Mouse (Mus musculus): ENCODE data around the gene Myo10. TPM values are rescaled to one million over a fixed set of nuclear protein-coding genes. Genes with fewer than 3 reads are reported as not detected.
A peak's percentile ranks its signal among the peaks of the same experiment; 100 is the strongest.
"Not testable (repeated sequence)": the region's sequence is repeated elsewhere in the genome, so short reads cannot be mapped to it uniquely, and the experiment has no call there.

The Myo10 gene
- total RNA-seq, 2 experiments from 2014 or later = 79.9 to 80.3 TPM

DNA sequence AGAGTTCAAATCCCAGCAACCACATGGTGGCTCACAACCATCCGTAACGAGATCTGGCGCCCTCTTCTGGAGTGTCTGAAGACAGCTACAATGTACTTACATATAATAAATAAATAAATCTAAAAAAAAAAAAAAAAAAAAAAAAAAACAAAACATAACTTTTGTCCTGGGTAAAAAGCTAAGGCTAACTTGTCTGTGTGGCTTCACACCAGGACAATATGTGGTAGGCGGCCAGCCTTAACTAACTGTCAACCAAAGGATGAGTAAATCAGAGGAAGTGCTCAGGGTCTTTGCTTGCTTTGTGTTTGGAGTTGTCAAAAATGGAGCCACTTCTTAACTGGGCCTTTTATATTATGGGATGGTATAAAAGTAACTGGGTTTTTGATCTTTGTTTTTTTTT lies 95.8 kb downstream of the Myo10 start:
- not testable (repeated sequence) for DNase-seq (ENCODE audit: low spot score in 2 of 2)

DNA sequence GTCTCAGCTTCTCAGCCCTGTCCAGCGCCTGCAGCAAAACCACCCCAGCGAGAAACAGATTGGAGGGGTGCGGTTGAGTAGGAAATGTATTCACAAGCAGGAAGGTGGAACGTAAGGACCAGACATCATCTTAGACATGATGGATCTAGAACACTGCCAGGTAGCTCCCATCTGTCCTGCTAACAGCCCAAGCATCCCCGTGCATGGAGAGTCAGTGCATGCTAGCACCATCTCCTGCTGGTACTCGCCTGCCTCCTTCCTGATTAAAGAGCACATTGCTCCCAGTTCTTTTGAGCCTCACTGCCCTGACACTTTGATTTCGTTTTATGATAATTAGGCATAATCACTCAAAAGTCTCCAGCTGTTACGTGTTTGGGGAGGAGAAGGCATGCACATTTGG lies 96.9 kb downstream of the Myo10 start:
- DNase-seq (ENCODE audit: low spot score in 2 of 2) = no peak

DNA sequence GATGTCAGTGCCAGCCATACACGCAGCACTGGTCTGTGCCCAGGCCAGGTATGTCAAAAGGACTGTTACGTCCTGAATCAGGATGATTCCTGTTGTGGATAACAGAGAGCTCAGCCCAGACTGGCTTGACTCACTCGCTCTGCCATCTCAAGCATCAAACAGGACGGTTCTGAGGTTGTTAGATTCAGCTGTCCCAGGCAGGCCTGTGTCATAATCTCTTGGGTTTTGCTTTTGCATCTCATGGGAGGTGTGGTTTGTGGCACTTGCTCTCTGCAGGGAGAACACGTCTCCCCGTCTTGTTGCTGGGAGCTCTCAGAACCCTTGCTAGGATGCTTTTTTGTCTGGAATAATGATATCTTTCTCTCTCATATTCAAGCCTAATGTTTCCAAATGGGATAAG lies 97.9 kb downstream of the Myo10 start:
- no peak for DNase-seq (ENCODE audit: low spot score in 2 of 2)

DNA sequence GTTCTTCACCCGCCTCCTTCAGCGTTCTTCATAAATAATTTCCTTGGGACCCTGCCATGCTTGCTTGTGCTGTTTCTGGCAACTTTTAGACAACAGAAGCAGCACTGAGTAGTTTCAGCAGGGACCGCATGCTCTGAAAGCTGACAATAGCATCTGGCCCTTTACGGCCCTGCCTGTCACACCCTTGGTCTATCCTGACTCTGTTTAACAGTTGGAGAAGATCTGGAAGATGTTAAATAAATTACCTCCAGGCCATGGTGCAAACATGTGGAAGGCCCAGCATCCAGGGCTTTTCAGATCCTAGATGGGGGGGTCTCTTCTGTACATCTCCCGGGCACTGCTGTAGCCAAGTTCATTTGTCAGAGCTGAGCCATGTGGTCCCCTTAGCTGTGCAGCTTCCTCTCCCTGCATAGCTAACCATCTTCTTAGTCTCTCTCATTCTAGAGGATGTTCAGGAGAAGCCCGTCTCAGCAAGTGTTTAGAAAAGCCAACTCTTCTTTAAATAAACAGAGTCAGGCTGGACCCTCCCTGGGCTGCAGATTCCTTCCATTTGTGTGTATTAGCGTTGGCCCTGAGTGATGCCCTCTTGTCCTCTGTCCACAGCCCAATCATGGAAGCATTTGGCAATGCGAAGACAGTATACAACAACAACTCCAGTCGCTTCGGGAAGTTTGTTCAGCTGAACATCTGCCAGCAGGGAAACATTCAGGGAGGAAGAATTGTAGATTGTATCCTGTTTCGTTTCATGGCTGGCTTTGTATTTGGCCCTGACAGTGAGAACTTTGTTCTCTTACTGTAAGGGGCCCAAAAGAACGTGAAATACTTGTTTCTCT lies 101.2 kb downstream of the Myo10 start:
- DNase-seq (ENCODE audit: low spot score in 2 of 2) = no peak

DNA sequence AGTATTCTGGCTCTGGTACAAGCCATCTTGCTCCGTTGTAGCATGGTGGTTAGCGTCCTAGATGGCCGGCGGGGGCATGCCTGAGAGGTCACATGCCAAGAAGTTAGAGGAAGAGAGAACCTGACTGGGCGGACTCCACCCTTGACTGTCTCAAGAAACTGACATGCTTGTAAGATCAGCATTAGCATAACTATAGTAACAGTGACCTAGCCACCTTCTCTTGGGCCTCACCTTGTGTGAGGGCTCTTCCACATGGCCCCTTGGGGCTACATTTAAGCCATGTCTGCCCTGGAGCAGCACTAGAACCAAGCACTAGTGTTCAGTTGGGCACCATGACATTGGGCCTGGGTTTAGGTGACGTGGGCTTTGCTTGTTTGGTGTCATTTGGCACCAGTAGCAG lies 102.2 kb downstream of the Myo10 start:
- DNase-seq (ENCODE audit: low spot score in 2 of 2) = no peak

DNA sequence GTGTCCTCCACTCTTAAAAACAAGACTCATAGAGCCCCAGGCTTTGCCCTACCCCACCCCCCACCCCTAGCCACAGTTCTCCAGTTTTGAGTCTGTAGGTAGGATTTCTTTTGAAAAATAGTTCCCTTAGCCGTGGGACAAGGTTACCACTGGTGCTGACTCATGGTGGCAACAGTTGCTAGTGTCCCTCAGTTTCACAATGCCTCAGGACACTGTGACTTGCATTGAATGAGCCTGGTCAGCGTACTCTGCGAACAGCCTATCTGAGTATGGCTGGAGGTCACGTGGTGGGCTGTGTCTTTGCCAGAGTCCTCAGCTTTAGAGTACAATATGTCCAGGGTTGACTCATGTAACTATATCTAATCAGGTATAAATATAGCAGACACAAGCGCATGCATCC lies 104.5 kb downstream of the Myo10 start:
- peak in 1 of 2 experiments; percentile 34 for DNase-seq (ENCODE audit: low spot score in 2 of 2)

DNA sequence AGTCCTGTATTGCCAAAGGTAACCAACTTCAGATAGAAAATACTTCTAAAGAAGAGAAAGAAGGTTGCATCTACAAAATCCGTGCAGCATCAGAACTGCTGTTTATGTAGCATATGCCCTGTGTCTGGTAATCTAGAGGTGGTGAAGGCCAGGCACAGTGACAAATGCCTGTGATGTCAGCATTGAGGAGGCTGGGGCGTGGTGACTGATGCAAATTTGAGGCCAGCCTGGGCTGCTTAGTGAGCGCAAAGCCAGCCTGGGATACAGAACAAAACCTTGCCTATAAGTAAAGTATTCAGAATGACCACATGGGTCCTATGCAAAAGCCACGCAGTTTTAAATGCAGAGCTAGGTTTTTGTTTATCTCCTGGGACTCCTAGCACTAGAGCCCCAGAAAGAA lies 106.2 kb downstream of the Myo10 start:
- DNase-seq (ENCODE audit: low spot score in 2 of 2) = peak in 1 of 2 experiments; percentile 22

DNA sequence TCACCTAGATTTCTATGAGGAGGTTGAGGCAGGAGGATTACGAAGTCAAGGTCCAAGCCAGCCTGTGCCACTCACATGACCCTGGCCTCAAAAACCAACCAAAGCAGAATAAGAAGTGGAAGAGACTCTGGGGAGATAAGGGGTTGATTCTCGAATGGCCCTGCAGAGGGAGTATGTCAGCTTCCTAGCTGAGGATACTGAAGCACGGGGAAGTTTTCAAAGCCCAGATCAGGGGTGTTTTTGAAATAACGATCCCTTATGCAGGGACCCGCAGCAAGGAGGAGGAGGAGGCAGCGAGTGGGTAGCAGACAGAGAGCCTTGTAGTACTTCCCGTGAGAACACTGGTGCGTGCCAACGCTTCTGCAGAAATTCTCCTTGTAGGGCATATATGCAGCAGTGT lies 108.7 kb downstream of the Myo10 start:
- DNase-seq (ENCODE audit: low spot score in 2 of 2) = no peak

DNA sequence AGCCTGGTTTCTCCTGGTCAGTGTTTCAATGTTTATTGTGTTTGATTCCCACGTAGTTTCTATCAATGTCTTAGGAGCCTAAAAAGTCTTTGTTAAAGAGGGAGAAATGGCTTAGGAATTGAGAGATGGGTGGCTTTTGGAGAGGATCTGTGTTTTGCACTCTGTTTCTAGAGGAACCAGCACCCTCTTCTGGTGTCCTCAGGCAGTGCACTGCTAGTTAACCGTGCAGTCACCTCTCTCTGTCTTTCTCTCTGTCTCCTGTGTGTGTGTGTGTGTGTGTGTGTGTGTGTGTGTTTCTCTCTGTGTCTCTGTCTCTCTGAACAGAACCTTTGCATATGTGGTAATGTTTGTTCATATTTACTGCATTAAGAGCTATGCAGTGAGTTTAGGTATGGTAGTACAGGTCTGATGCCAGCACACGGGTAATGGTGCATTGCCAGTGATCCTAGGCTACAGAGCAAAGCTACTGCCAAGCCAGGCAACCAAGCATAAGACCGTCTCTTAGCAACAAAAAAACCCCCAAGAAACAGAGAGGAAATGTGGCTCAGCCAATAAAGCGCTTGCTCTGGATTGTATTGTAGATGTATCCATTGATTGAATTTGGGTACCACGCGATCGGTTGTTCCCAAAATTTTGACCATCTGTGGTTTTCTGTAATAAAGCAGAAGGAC lies 110.6 kb downstream of the Myo10 start:
- DNase-seq (ENCODE audit: low spot score in 2 of 2) = no peak

DNA sequence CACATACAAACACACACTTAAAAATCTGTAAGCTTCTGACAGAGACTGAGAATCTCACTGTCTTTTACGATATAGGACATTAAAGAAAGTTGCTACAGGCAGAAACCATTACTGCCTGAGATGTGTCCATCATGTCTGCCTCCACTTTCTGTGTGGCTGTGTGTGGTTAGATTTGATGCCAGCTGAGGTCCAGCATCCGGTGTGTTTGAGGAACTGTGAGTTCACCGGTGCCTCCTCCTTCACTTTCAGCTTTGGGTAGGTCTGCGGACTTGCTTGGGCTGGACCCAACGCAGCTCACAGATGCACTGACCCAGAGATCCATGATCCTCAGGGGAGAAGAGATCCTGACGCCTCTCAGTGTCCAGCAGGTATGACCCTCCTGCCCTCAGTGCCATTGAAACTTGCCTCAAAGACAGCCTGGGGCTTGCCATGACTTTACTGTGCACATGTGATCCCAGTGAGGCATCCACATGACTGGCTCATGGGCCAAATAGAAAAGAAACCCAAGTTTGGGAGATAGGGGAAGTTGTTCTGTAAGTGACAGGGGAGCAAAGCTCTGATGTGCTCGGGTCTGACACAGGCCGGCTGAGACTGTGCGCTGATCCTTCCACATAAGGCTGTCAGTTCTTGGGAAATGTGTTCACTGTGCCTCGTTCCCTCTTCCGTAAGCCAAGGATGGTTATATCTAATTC lies 111.6 kb downstream of the Myo10 start:
- no peak for DNase-seq (ENCODE audit: low spot score in 2 of 2)

DNA sequence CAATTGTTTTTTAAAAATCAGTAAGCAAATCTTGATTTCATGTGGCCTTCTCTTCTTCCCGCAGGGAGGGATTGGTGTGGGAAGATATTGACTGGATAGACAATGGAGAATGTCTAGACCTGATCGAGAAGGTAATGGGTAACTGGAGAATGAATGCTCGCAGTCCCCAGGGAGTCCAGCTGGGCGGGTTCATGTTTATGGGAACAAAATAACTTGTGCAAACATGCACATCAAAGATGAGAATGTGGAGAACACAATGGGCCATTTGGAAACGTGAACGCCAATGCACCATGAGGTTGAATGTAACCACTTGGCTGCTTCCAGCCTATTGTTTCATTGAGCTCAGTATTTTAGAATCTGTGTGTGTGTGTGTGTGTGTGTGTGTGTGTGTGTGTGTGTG lies 114.2 kb downstream of the Myo10 start:
- DNase-seq (ENCODE audit: low spot score in 2 of 2) = no peak

DNA sequence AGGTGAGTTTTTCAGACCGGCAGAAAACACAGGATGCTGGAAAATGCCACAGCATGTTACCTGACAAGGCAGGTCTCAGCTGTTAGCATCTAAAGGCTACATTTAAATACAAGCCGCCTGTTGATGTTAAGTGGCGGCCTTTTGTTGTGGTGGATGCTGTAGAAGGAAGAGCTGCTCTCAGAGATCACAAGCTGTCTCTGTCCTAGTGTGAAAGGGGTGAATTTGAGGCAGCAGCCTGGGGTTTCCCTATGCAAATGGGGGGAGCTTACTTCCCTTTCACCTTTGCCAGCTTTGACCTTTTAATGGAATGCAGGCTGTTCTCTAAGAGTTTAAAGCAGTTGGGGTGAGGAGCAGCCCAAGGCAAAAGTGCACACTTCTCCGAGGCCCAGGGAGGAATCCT lies 117.9 kb downstream of the Myo10 start:
- no peak for DNase-seq (ENCODE audit: low spot score in 2 of 2)

DNA sequence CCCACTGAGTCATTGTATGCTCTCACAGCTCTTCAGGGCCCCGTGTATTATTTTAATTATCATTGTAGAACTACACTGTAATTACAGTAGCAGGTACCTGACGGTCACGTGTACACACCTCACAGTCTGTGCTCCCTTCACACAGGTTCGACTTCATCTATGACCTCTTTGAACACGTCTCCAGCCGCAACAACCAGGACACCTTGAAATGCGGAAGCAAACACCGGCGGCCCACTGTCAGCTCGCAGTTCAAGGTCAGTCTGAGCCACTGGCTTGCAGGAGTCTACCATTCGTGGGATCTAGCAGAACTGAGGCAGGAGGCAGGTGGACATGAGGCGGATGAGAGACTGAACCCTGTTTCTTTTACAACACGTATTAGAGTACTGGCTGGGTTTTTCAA lies 119.9 kb downstream of the Myo10 start:
- DNase-seq (ENCODE audit: low spot score in 2 of 2) = no peak

DNA sequence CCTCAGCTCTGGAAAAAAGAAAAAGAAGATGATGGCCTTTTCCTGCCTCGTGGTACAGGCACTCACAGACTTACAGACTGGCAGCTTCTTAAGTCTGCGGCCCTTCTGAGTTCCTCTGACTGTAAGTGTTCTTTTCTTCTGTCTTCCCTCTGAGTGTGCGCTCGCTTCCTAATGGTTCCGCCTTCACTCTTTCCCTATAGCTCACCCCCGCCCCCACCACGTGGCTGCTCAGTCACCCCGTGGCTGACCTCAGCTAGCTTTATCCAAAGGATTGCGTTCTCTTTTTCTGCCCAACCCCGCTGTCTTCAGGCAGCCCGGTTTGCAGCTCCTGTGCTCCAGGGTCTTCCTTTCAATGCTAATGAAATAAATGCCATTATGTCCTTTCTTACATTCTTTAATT lies 129.2 kb downstream of the Myo10 start:
- no peak for DNase-seq (ENCODE audit: low spot score in 2 of 2)

DNA sequence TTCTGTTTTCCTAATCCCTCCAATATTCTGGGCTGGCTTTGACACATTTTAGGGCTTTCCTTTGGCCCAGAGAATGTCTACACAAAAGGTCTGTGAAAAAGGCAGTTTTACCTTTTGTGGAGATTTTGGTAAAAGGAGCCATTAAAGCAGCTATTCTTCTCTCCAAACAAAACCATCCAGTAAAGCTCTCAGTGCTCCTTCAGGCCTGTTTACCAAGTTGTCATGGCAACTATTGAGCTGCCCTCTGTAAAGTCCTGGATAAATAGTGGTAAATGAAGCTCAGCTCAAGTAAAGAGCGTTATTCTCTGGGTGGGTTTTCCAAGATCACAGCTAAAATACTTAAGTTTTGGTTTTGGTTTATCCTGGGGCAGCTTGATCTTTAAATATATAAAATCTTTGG lies 130.3 kb downstream of the Myo10 start:
- DNase-seq (ENCODE audit: low spot score in 2 of 2) = no peak

DNA sequence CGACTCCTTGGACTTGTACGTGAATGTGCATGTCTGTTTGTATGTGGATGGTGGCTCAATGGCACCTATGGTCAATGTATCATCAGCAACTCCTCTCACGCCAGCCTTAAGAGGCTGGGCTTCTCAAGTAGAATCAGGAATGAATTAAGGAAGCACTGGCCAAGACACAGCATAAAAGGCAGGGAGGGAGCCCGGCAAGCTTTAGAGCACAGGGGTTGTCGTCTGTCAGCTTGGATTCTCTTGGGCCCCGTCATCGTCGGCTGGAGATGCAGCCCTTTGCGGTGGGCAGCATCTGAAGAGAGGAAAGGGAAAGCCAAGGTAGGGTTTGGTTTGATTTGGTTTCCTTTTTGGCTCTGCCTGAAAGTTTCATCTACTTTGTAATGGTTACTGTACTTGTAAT lies 130.7 kb downstream of the Myo10 start:
- no peak for DNase-seq (ENCODE audit: low spot score in 2 of 2)

DNA sequence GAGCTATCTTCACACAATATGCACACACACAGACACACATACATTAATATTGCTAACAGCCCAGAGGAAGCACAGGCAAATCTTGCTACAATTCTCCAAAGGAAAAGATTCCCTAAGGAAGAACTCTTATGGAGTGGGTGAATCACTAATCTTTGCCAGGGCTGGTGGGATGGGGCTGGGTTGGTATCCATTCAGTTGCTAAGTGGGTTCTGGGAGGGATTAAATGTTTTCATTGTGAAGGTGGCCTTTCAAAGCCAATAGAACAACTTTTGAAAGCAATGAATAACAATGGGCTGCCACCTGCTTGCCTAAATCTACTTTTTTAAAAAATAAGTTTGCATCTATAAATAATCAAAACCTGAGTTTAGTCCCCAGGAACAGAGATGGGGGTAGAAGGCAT lies 131.6 kb downstream of the Myo10 start:
- no peak for DNase-seq (ENCODE audit: low spot score in 2 of 2)

DNA sequence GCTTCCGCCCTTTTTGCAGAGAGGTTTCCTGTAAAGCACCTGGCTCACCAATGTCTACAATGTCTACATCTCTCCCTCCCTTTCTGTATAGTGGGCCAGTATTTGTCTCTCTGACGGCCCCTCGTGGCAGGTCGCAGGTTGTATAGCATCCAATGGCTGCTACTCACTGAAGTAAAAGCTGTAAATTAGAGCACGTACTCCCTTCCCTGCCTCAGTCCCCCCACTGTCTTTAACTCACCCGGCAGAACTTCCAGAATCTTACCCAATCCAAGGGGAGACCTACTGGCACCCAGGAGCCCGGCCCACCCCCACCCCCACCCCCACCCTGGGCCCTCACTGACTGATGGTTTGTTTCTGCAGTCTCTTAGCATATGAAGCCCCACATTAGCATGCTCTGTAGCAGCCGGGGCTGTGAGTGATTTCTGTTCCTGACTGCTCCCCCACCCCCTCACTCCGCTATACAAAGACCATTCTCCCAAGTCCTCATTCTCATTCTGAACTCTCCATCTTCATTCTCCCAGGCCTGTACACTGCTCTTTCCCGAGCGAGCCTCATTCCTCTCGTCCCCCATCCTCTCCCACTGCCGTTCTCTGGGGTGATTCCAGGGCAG lies 132.1 kb downstream of the Myo10 start:
- DNase-seq (ENCODE audit: low spot score in 2 of 2) = no peak

DNA sequence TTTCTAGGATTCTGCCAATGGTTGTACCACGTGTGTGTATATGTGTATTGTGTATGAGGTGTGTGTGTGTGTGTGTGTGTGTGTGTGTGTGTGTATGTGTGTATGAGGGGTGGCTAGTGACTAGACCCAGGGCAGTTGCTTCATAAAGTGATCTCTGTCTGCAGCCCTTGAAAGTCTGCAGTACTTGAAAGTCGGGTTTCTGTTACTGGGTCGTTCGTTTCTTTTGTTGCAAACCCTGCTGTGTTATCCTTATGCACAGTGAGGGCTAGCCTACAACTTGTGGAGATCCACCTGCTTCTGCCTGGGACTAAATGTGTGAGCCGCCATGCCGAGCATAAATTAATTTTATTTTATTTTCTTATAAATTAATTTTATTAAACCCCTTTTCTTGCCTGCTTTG lies 133.2 kb downstream of the Myo10 start:
- no peak for DNase-seq (ENCODE audit: low spot score in 2 of 2)

DNA sequence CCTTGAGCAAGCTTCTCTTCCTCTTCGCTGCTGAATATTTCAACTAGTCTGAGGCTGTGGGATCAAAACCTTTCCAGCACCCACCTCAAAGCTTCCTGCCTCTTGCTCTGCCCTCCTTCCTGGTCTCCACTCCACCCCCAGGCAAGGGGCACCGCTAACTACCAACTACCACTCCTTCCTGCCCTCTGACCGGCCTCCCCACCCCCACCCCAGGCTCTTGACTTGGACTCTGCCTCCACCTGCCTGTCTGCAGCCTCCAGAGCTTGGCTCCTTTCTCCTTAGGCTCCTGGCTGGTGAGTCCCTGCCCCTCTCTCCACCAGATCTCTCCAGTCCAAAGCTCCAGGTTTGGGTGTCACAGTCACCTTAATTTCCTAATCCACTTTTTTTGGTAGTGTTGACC lies 133.7 kb downstream of the Myo10 start:
- no peak for DNase-seq (ENCODE audit: low spot score in 2 of 2)

DNA sequence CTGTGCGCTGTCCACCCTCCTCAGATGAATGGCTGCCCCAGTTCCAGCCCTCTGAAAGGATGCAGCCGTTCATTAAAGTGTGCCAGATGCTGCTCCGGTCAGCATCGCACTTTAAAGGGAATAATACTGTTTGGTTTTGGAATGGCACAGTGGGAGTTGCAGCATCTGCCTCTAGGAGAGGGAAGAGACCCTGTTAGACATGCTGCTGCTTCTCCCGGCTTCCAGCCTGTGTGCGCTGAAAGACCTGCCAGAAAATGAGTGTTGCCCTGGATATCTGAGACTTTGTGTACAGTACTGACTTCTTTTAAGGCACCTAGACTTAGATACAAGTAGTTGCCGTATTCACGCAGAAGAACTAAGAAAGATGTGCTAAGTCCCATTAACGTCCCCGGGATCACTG lies 135.7 kb downstream of the Myo10 start:
- DNase-seq (ENCODE audit: low spot score in 2 of 2) = no peak
